Mouse (Mus musculus): ENCODE measurements around the gene Gm5129.
A peak's percentile ranks its signal among the peaks of the same experiment; 100 is the strongest.

The Gm5129 gene

GRCm38 (mm10) chr5:29725369-29725768, 10.4 kb downstream of the Gm5129 start:
- DNase-seq (ENCODE audit: low read depth, low spot score) = no peak

- DNase-seq (ENCODE audit: low read depth, low spot score) = no peak
Observed at GRCm38 (mm10) chr5:29721159-29721558, 14.6 kb downstream of the Gm5129 start.

DNA sequence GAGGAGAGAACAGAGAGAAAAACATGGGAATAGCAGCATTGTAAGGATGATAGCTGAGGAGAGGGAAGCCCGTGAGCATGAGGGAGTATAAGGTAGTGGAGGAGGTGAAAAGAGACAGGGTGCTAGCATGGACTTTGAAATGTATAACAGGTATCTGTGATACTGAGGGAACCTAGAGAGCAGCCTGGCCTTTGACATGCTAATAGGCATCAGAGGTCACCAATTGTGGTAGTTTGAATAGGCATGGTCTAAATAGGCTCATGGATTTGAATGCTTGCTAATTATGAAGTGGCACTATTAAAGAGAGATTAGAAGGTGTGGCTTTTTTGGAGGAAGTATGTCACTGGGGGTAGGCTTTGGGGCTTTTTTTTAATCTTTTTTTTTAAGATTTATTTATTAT, 22.8 kb downstream of the Gm5129 start:
- DNase-seq (ENCODE audit: low read depth, low spot score) = no peak

GRCm38 (mm10) chr5:29711631-29712030, 24.1 kb downstream of the Gm5129 start:
- DNase-seq (ENCODE audit: low read depth, low spot score) = no peak

DNA sequence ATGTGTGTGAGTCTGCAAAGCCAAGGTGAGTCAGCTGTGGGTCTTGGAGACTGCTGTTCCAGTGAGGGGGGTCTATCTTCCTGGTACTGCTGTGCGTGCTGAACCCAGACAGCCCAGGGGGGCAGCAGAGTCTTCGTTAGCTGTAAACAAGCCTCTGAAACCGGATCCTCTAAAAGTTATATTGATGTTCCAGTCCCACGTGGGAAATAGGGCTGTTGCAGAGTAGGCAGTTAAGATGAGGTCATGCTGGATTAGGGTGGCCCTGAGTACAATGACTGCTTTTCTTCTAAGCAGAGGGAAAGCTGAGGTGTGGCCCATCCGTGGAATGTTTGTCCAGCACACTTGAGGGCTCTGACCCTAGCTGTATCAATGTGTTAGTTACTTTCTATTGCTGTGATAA, 27.5 kb downstream of the Gm5129 start:
- peak; percentile 5 for DNase-seq (ENCODE audit: low read depth, low spot score)

GRCm38 (mm10) chr5:29707241-29707640, 28.5 kb downstream of the Gm5129 start:
- no peak for DNase-seq (ENCODE audit: low read depth, low spot score)

DNA sequence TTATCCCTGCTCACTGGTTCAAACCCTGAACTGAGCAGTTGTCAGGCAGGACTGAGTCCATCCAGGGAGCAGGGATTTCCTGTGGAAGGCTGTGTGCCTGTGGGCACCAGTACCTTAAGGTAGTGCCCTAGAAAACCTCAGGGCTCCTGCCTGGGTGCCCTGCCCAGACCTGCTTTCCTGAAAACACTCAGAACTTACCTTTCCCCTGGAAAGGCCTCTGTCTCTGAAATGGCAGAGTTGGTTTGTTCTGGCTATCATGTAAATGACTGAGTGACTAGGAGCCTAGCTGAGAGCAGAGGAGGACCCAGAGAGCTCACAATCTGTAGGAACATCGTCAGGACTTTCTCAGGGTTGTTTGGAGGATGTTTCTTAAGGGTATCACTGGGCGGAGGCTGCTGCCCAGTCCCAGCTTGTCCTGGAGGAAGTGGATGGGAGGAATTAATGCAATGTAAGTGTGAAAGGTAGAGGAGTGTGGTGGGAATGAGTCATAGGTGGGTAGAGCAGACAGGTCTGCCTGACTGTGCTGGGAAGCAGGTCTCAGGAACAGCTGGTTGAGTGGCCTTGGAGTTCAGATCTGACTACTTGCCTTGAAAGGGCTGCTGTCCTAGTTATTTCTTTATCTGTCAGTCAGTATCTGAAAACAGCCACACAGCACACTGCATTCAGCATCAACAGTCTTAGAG, 36.1 kb downstream of the Gm5129 start:
- DNase-seq (ENCODE audit: low read depth, low spot score) = no peak

DNA sequence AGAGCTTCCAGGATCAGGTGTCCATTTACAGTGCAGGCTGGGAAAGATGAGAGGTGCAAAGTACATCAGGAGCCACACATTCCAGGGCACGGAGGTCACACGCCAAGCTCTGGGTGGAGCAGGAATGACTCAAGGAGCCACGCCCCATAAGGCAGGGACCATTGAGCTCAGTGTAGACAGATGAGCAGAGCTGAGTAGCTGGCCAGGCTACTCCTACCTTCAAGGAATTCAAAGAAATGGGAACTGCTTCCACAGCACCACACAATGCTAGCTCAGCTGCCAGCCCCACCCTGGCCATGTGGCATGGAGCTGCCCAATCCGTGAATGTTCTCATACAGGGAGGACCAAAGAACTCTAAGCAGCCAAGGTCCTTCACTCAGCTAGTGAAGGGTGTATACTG, 37.2 kb downstream of the Gm5129 start:
- no peak for DNase-seq (ENCODE audit: low read depth, low spot score)

DNA sequence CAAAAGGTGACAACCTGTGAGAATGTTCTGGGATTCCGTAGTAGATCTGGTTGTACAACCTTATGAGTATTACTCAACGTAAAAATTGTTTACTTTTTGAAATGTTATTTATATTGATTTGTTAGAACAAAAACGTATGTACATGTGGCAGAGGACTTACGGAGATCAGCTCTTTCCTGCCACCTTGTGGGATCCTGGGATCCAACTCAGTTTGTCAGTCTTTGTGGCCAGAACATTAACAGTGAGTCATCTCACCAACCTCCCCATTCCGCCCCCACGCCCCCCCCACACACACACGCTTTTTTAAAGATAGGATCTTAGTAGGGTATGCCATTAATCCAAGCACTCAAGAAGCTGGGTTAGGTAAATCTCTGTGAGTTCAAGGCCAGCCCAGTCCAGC, 47.4 kb downstream of the Gm5129 start:
- DNase-seq (ENCODE audit: low read depth, low spot score) = no peak

DNA sequence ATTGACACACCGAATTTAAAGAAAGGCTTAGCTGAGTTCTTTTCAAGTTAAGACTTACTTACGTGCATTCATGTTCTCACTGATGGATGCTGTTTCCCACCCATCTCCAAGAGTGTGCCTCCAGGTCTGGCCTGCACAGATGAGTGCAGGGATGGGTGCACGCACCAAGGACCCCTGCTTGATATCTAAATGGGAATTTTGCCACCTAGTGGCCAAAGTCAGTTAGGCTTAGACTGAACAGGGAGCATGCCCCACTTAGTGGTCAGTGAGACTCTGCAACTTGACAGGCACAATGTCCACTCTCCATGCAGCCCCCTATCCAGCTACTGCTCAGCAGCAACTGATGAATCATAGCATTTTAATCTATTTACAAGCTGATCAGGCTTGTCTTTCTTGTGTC, 48.1 kb downstream of the Gm5129 start:
- DNase-seq (ENCODE audit: low read depth, low spot score) = peak; percentile 7
